Mouse (Mus musculus): ENCODE data around the gene Itga8.

DNA sequence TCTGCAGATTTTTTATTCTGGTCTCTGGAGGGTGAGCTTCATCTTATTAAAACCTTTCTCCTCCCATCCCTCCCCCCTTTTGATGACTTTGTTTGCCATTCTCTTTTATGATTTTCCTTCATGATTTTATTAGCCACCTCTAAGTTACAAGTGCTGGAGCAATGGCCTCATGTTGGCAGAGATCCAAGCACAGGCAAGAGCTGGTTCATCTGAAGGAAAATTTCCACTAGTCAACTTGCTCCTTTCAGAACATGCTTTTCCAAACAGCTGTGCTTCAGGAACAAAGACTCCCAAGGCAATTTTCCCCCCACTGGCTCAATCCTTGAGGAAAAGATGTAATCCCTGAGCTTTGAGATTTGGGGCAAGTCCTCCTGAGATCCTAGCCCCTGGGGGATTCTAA, 5.6 kb upstream of the Itga8 start:
- TF ChIP-seq POLR2A (IDR thresholded peaks at IDR 0.05; ENCODE audit: low read depth, low read length), result no peak
- TF ChIP-seq CTCF (IDR thresholded peaks at IDR 0.05; ENCODE audit: extremely low read depth, insufficient read depth, insufficient read length, insufficient replicate concordance), result no peak
